Mouse (Mus musculus) myocyte (in vitro differentiated cells): ENCODE measurements around the gene Egln1.

ENCODE experiments used
- E2F4 ChIP-seq: IDR thresholded peaks from one replicate; pipeline ENCODE4 v1.6.1; 2011; ENCODE audit warnings: mild to moderate bottlenecking, control low read depth, moderate library complexity; ENCODE audit not compliant: insufficient read depth
- MAX ChIP-seq: IDR thresholded peaks from one replicate; pipeline ENCODE4 v1.6.1; 2011; ENCODE audit warnings: low read depth, mild to moderate bottlenecking, control low read depth
- MYOD1 ChIP-seq, 3 experiments: IDR thresholded peaks; one replicate each; pipeline ENCODE4 v1.6.1; 2011; ENCODE audit warnings: control low read depth in 2 of 3, low read depth in 2 of 3, mild to moderate bottlenecking in 2 of 3, moderate library complexity in 1 of 3; ENCODE audit not compliant: insufficient read length in 2 of 3, control insufficient read depth in 1 of 3
- POLR2A ChIP-seq: IDR thresholded peaks from one replicate; pipeline ENCODE4 v1.6.1; 2011; ENCODE audit warnings: low read depth, mild to moderate bottlenecking, control low read depth, moderate library complexity; ENCODE audit not compliant: insufficient read length
- POLR2AphosphoS2 ChIP-seq: IDR thresholded peaks from one replicate; pipeline ENCODE4 v1.6.1; 2011; ENCODE audit warnings: low read depth, control low read depth; ENCODE audit not compliant: insufficient read length
- TCF12 ChIP-seq: IDR thresholded peaks from one replicate; pipeline ENCODE4 v1.6.1; 2011; ENCODE audit warnings: mild to moderate bottlenecking, control low read depth; ENCODE audit not compliant: poor library complexity, insufficient read depth, severe bottlenecking

- TF ChIP-seq MAX (no peak), POLR2A (no peak), MYOD1 (IDR thresholded peaks at IDR 0.05; ENCODE audit: control insufficient read depth in 1 of 3, insufficient read length in 2 of 3, low read depth in 2 of 3) (no peak), E2F4 (no peak), POLR2AphosphoS2 (no peak), TCF12 (no peak)
Observed at GRCm38 (mm10) chr8:124910349-124910748, 38.8 kb downstream of the Egln1 start.
